Mouse (Mus musculus) heart, embryonic 15.5 days (tissue): Measurements from ENCODE around the gene Tmem80. TPM values are rescaled to one million over a fixed set of nuclear protein-coding genes. Genes with fewer than 3 reads are reported as not detected.

Experiments used
- ATAC-seq: fragments of 200-750 bp; cut with Nextera tagmentation; replicated peaks from 2 replicates; pipeline ENCODE4 v1.8.0; 2017; ENCODE audit warnings: low read depth, moderate TSS enrichment; ENCODE audit not compliant: insufficient number of reproducible peaks, insufficient read depth, low FRiP score
- H3K27ac ChIP-seq: fragments of 300-500 bp; sonication (generic); 2 replicates; pipeline ENCODE4 v1.5.1; 2015; ENCODE audit warnings: mild to moderate bottlenecking, inconsistent platforms
- H3K27me3 ChIP-seq: fragments of 300-500 bp; sonication (generic); 2 replicates; pipeline ENCODE4 v1.6.1; 2015; ENCODE audit warnings: inconsistent platforms
- H3K36me3 ChIP-seq: fragments of 300-500 bp; sonication (generic); 2 replicates; pipeline ENCODE4 v1.6.1; 2015; ENCODE audit warnings: mild to moderate bottlenecking, inconsistent platforms
- H3K4me1 ChIP-seq: fragments of 300-500 bp; sonication (generic); replicated peaks from 2 replicates; pipeline ENCODE4 v1.6.1; 2015; ENCODE audit warnings: inconsistent platforms
- H3K4me2 ChIP-seq: fragments of 300-500 bp; sonication (generic); 2 replicates; pipeline ENCODE4 v1.6.1; 2015; ENCODE audit warnings: inconsistent platforms, mild to moderate bottlenecking, moderate library complexity
- H3K4me3 ChIP-seq: fragments of 300-500 bp; sonication (generic); 2 replicates; pipeline ENCODE4 v1.5.1; 2015; ENCODE audit warnings: mild to moderate bottlenecking, inconsistent platforms
- H3K9ac ChIP-seq: fragments of 300-500 bp; sonication (generic); 2 replicates; pipeline ENCODE4 v1.6.1; 2015; ENCODE audit warnings: mild to moderate bottlenecking, inconsistent platforms
- H3K9me3 ChIP-seq: fragments of 300-500 bp; sonication (generic); replicated peaks from 2 replicates; pipeline ENCODE4 v1.6.1; 2016; ENCODE audit warnings: inconsistent platforms
- WGBS: fragments of 180-500 bp; shearing (Covaris S2); methylation state at CpG from one replicate; pipeline ENCODE4 v1.1.7; 2015; ENCODE audit warnings: mixed read lengths; 5-methylcytosine and 5-hydroxymethylcytosine counted together
- polyA plus RNA-seq: library from polyadenylated mRNA; unstranded; fragments of >200 nt; fragmentation: Nextera tagmentation; extraction: Ambion mirVana; gene quantifications from 2 replicates; pipeline ENCODE4 v1.2.1, GENCODE M21; 2015

The Tmem80 gene
- polyA plus RNA-seq, 1 experiment from 2014 or later = 29.3 TPM

DNA sequence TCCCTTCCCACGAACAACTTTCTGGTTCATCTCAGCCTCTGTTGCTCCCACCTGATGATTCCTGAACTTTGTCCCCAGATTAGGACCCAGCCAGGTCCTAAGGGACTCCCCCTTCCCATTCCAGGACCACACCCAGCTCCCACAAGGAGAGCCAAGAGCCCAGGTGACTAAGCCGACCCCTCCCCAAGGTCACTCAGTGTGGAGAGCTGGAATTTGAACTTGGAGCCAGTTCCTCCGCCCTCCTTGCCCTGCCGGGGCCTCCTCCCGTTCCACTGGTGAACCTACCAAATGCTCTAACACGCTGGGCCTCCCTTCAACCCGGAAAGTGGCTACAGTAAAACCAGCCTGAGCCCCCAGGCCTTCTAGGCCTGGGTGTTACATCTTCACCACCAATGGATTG, 12.5 kb downstream of the Tmem80 start:
- no peak overlapping the region for H3K27ac ChIP-seq
- no peak for ATAC-seq
- no peaks in the 10 kb centered on the region for H3K36me3 ChIP-seq
- H3K9ac ChIP-seq = no peak overlapping the region
- WGBS = 80% methylated on average over 7 of the region's 7 CpGs
- H3K9me3 ChIP-seq = no peaks in the 10 kb centered on the region
- H3K4me2 ChIP-seq = no peak overlapping the region
- H3K4me3 ChIP-seq = no peak overlapping the region
- peaks cover 12% of the 10 kb centered on the region for H3K27me3 ChIP-seq
- H3K4me1 ChIP-seq = peaks cover 10% of the 10 kb centered on the region

DNA sequence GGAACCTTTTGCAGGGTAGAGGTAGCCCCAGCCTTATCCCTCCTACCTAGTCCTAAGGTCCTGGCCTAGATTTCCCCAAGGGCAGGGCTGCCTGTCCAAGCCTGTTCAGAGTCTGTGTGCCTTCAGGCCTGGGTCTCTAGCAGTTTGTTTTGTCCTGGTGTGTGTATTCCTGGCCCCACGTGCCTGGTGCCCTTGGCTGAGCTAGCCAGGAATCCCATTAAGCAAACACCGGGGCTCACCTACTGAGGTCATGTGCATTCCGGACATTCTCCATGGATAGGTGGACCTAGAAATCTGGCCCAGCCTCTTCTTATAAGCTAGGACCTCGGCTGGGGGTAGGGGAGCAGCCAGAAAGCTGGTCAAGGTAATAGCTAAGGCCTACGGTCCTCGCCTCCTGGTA, 12.9 kb downstream of the Tmem80 start:
- Histone ChIP-seq H3K9ac (no peak overlapping the region), H3K36me3 (no peaks in the 10 kb centered on the region), H3K9me3 (no peaks in the 10 kb centered on the region), H3K4me2 (no peak overlapping the region), H3K4me3 (no peak overlapping the region), H3K27ac (no peak overlapping the region), H3K27me3 (peaks cover 12% of the 10 kb centered on the region), H3K4me1 (peaks cover 10% of the 10 kb centered on the region)
- whole genome bisulfite sequencing = 82% methylated on average over 6 of the region's 6 CpGs
- ATAC-seq = no peak

DNA sequence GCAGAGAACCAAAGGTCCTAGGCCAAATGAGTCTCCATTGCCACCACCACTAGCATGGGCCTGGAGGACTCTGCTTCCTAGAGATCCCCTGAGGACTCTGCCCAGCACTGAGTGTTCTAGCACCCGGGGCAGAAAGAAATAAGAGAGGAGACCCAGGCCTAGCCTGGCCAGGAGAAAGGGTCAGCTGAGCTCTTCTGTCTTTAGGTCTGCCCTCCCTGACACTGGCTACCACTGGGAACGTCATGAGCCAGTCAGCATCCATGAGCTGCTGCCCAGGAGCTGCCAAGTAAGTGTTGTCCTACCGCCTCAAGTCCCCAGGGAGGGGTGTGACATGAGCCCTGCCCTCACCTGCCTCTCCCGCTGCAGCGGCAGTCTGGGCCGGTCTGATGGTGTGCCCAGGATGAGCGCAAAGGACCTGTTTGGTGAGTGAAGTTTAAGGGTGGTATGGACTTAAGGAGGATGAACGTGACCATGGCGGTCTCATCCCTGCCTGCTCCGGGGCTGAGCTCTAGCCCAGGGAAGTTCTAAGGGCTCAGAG, 14.2 kb downstream of the Tmem80 start:
- ATAC-seq = no peak
- Histone ChIP-seq H3K9me3 (no peaks in the 10 kb centered on the region), H3K27ac (no peak overlapping the region), H3K9ac (no peak overlapping the region), H3K4me1 (peaks cover 10% of the 10 kb centered on the region), H3K36me3 (no peaks in the 10 kb centered on the region), H3K4me3 (no peak overlapping the region), H3K4me2 (no peak overlapping the region), H3K27me3 (peaks cover 12% of the 10 kb centered on the region)
- 84% methylated on average over 10 of the region's 10 CpGs for WGBS

DNA sequence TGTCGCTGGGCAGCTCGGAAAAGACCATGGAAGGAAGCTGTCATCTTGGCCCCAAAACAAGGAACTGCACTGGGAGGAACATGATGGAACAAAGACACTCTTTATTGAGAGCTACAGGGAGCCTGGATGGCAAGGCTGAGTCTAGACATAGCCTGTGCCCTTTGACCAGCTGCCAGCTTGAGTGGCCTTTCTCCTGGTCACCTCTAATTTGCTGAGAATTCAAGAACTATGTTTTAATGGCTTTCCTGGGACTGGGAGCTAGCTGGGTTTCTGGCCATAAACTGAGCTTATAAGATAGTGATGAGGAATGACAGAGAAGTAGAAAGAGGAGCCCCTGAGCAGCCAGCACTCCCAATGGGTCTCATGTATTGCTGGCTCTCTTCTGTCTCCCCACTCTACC, 15.7 kb downstream of the Tmem80 start:
- peaks cover 12% of the 10 kb centered on the region for H3K27me3 ChIP-seq

DNA sequence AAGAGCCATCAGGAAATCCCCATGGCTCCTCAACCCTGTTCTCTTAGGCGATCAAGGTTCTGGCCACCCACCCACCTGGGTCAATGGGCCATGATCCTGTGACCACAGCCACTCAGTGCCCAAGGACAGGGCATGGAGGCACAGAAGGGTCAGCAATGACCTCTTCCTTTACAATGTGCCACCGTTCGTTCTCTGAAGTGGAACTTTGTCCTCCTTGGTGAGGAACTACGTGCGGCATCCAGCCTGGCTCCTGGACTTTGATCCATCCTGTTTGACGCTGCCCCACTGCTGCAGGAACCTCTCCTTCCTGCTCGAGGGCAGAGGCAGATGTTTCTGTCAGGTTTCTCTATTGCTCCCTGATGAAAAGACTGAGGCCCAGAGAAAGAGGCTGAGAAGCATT, 16.2 kb downstream of the Tmem80 start:
- Histone ChIP-seq H3K36me3 (no peaks in the 10 kb centered on the region), H3K9ac (no peak overlapping the region), H3K4me1 (peaks cover 7% of the 10 kb centered on the region), H3K27me3 (peaks cover 9% of the 10 kb centered on the region), H3K9me3 (no peaks in the 10 kb centered on the region), H3K4me2 (no peak overlapping the region), H3K4me3 (no peak overlapping the region), H3K27ac (no peak overlapping the region)
- ATAC-seq = no peak
- WGBS = 66% methylated on average over 7 of the region's 7 CpGs

More for the DNA sequence above, 15.7 kb downstream of the Tmem80 start:
- H3K4me3 ChIP-seq = no peak overlapping the region
- H3K27ac ChIP-seq = no peak overlapping the region
- H3K9me3 ChIP-seq = no peaks in the 10 kb centered on the region
- no peak overlapping the region for H3K9ac ChIP-seq
- no peak for ATAC-seq
- H3K4me1 ChIP-seq = peaks cover 10% of the 10 kb centered on the region
- no peaks in the 10 kb centered on the region for H3K36me3 ChIP-seq
- no peak overlapping the region for H3K4me2 ChIP-seq
- WGBS = 68% methylated on average over 2 of the region's 2 CpGs

DNA sequence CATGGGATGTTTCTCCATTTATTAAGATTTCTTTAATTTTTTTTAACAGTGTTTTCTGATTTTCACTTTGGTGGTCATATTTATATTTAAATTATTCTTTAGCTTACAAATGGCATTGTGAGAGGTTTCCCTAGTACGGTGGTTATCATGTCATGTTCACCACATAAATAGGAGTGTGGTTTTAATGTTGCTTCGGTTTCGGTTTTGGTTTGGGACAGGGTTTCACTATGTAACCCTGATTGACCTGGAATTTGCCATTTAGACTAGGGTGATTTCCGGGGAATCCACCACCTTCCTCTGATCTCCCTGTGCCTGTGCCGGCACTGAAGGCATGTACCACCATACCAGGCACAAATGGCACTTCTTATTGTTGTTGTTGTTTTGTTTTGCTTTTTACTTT, 17.2 kb downstream of the Tmem80 start:
- no peaks in the 10 kb centered on the region for H3K36me3 ChIP-seq
- no peak overlapping the region for H3K27ac ChIP-seq
- no peaks in the 10 kb centered on the region for H3K9me3 ChIP-seq
- WGBS = 81% methylated on average over 5 of the region's 5 CpGs
- no peak overlapping the region for H3K4me2 ChIP-seq
- no peak overlapping the region for H3K4me3 ChIP-seq
- no peak overlapping the region for H3K9ac ChIP-seq
- H3K27me3 ChIP-seq = 0 out of 2 replicates have a peak, but pooled peaks cover 2% of the 10 kb centered on the region
- no peak for ATAC-seq
- H3K4me1 ChIP-seq = no peaks in the 10 kb centered on the region

DNA sequence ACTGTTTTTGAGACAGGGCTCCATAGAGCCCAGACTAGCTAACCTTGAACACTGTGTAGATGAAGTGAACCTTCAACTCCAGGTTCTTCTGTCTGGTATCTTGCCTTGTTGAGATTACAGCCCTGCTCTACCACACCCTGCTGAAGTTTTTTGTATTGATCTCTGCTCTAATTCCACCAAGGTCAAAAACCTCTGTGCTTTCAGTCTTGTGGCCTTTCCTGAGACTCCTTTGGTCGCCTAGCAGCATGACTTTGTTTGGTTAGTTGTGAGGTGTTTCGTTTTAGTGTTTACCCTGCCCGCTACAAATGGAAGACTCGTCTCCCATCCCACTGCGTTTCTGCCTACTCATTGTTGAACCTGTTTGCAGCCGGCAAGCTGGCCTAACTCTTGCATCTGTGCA, 23.5 kb downstream of the Tmem80 start:
- peaks cover 6% of the 10 kb centered on the region; the same call in 1 of the 2 replicates for H3K27me3 ChIP-seq
- H3K9ac ChIP-seq = no peak overlapping the region
- H3K27ac ChIP-seq = no peak overlapping the region
- H3K4me1 ChIP-seq = no peaks in the 10 kb centered on the region
- H3K36me3 ChIP-seq = no peaks in the 10 kb centered on the region
- 72% methylated on average over 6 of the region's 6 CpGs for WGBS
- H3K4me3 ChIP-seq = no peak overlapping the region
- no peak overlapping the region for H3K4me2 ChIP-seq
- H3K9me3 ChIP-seq = no peaks in the 10 kb centered on the region
- no peak for ATAC-seq

DNA sequence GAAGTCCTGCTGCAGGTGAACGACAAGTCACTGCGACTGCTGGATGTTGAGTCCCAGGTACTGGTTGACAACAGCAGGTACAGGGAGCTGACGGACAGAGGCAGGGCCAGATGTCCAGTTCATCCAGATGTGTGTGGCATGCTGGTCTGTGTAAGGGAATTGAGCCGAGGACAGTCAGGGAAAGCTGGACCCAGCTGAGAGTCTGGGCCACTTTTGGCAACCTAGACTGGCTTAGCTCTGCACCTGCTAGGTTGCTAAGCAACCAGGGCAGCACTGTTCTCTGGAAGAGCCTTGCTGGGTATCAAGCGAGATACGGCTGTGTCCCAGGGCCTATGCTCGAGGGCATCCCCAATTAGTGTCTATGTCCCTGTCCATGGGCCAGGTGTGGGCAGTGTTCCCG, 27.5 kb downstream of the Tmem80 start:
- Histone ChIP-seq H3K4me2 (no peak overlapping the region), H3K4me1 (no peaks in the 10 kb centered on the region), H3K36me3 (no peaks in the 10 kb centered on the region), H3K9ac (no peak overlapping the region), H3K27me3 (peaks cover 15% of the 10 kb centered on the region; the same call in 1 of the 2 replicates), H3K4me3 (no peak overlapping the region), H3K9me3 (no peaks in the 10 kb centered on the region), H3K27ac (no peak overlapping the region)
- ATAC-seq = no peak
- 69% methylated on average over 8 of the region's 8 CpGs for WGBS

DNA sequence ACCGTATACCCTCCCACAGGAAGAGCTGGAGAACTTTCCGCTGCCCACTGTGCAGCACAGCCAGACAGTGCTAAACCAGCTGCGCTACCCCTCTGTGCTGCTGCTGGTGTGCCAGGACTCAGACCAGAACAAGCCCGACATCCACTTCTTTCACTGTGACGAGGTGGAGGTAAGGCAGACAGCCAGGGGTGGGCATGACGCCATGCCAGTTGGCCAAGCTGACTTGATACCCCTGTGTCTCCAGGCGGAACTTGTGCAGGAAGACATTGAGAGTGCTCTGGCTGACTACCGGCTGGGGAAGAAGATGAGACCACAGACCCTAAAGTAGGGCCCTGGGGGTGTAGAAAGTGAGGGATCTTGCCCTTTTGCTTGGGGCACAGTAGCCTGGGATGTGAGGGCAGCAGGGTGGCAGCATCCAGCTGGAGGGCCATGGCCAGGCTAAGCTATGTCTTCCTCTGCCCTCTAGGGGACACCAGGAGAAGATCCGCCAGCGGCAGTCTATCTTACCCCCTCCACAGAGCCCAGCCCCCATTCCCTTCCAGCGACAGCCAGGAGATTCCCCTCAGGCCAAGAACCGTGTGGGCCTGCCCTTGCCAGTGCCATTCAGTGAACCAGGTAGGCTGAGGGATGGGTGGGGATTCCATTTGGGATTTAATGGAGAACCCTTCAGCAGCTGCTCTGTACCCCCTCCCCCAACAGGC, 28.2 kb downstream of the Tmem80 start:
- Histone ChIP-seq H3K36me3 (no peaks in the 10 kb centered on the region), H3K9ac (no peak overlapping the region), H3K4me3 (no peak overlapping the region), H3K27me3 (peaks cover 22% of the 10 kb centered on the region), H3K4me1 (no peaks in the 10 kb centered on the region), H3K9me3 (no peaks in the 10 kb centered on the region), H3K4me2 (no peak overlapping the region), H3K27ac (no peak overlapping the region)
- ATAC-seq = no peak
- 52% methylated on average over 12 of the region's 12 CpGs for WGBS

DNA sequence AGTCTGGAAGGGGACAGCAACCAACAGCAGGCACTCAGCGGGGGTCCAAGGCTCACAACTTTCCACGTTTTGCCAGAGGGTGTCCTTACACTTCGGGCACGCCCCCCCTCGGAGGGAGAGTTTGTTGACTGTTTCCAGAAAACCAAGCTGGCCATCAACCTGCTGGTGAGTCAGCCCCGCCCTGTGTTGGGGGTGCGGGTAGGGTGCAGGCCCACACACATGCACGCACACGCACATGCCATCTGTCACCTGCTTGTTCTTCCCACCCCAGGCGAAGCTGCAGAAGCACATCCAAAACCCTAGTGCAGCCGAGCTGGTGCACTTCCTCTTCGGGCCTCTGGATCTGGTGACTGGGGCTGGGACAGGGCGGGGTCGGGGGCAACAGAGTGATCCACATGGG, 29.4 kb downstream of the Tmem80 start:
- H3K9ac ChIP-seq = no peak overlapping the region
- 0 out of 2 replicates have a peak, but pooled peaks cover 2% of the 10 kb centered on the region for H3K4me1 ChIP-seq
- ATAC-seq = no peak
- no peaks in the 10 kb centered on the region for H3K36me3 ChIP-seq
- H3K27me3 ChIP-seq = peaks cover 34% of the 10 kb centered on the region
- no peak overlapping the region for H3K4me2 ChIP-seq
- no peak overlapping the region for H3K27ac ChIP-seq
- H3K9me3 ChIP-seq = no peaks in the 10 kb centered on the region
- H3K4me3 ChIP-seq = no peak overlapping the region
- 71% methylated on average over 14 of the region's 14 CpGs for WGBS

DNA sequence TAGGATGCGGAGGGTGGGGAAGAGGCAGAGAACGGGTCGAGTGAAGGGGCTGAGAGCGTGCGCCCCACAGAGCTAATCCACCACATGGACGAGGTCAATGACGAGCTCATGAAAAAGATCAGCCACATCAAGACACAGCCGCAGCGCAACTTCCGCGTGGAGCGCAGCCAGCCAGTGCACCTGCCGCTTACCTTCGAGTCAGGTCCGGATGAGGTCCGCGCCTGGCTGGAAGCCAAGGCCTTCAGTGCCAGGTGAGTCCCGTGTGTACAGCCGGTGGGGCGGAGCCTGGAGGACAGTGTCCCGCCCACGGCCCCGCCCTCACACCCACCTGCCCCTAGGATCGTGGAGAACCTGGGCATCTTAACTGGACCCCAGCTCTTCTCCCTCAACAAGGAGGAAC, 34.0 kb downstream of the Tmem80 start:
- Histone ChIP-seq H3K27ac (no peak overlapping the region), H3K4me3 (no peak overlapping the region), H3K4me1 (0 out of 2 replicates have a peak, but pooled peaks cover 2% of the 10 kb centered on the region), H3K27me3 (peaks cover 41% of the 10 kb centered on the region), H3K4me2 (no peak overlapping the region), H3K36me3 (no peaks in the 10 kb centered on the region), H3K9me3 (no peaks in the 10 kb centered on the region), H3K9ac (no peak overlapping the region)
- ATAC-seq = no peak
- 15% methylated on average over 24 of the region's 24 CpGs for WGBS
